ENCODE assay signal across 8 mouse cellular contexts in the genomic region with DNA sequence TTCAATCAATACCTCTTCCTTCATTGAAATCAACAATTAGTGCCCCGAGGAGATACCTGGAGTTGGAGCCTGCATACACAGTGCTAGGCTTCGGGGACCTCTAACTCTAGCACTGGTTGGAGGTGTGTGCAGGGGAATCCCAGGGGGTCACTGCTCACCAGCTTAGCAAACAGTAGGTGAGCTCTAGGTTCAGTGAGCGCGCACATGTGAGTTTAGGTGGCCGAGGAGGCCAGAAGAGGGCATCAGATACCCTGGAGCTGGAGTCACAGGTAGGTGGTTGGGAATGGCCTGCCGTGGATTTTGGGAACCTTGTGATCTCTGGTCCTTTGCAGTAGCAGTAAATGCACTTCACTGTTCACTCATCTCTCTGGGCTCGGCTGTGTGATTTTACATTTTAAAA. TPM values are rescaled to one million over a fixed set of nuclear protein-coding genes. Genes with fewer than 3 reads are reported as not detected.
A peak's percentile ranks its signal among the peaks of the same experiment; 100 is the strongest.
DNase-seq lines count a peak whose midpoint lies in the region; ATAC-seq and TF ChIP-seq lines count a peak whose summit lies in the region.

No protein-coding gene starts in this region.

- H3K27me3 ChIP-seq in spleen, adult 2 months (ENCODE audit: control insufficient read depth, insufficient read depth, low read length), result no peaks in the 10 kb centered on the region
- H3K27me3 ChIP-seq in kidney, embryonic 16.5 days (ENCODE audit: insufficient read depth, low read length), result no peaks in the 10 kb centered on the region
- no peaks in the 10 kb centered on the region for H3K27me3 ChIP-seq in neural tube, embryonic 14.5 days (ENCODE audit: control insufficient read depth, insufficient read depth, low read length)

- H3K4me2 ChIP-seq in kidney, embryonic 16.5 days (replicated peaks; ENCODE audit: low read depth, low read length), result peak overlapping the region; percentile 67
- H3K4me2 ChIP-seq in neural tube, embryonic 14.5 days (ENCODE audit: low read depth, low read length), result peak overlapping the region; percentile 76; the same call in 1 of the 2 replicates

- 65% methylated on average over 7 of the region's 7 CpGs for WGBS in spleen, adult 2 months
- WGBS in kidney, embryonic 16.5 days, result 78% methylated on average over 7 of the region's 7 CpGs
- 87% methylated on average over 7 of the region's 7 CpGs for WGBS in neural tube, embryonic 14.5 days

- ATAC-seq in kidney, embryonic 16.5 days (ENCODE audit: low FRiP score, low TSS enrichment), result no peak
- no peak for ATAC-seq in neural tube, embryonic 14.5 days (ENCODE audit: low read depth)

- H3K27ac ChIP-seq in spleen, adult 2 months (ENCODE audit: insufficient read depth, low read length), result peak overlapping the region; percentile 49
- no peak overlapping the region for H3K27ac ChIP-seq in kidney, embryonic 16.5 days (ENCODE audit: low read length)
- H3K27ac ChIP-seq in neural tube, embryonic 14.5 days (ENCODE audit: low read depth, low read length), result no peak overlapping the region

- H3K4me1 ChIP-seq in spleen, adult 2 months (ENCODE audit: control insufficient read depth, insufficient read depth, insufficient read length), result peaks cover 19% of the 10 kb centered on the region
- H3K4me1 ChIP-seq in kidney, embryonic 16.5 days (ENCODE audit: insufficient read depth, low read length), result peaks cover 21% of the 10 kb centered on the region
- peaks cover 15% of the 10 kb centered on the region for H3K4me1 ChIP-seq in neural tube, embryonic 14.5 days (ENCODE audit: control insufficient read depth, insufficient read depth, low read length)

- peak overlapping the region; percentile 16; the same call in 1 of the 2 replicates for H3K4me3 ChIP-seq in spleen, adult 2 months (ENCODE audit: extremely low read depth, insufficient read depth, insufficient read length)
- H3K4me3 ChIP-seq in kidney, embryonic 16.5 days (ENCODE audit: low read length), result peak overlapping the region; percentile 90; the same call in 1 of the 2 replicates
- H3K4me3 ChIP-seq in neural tube, embryonic 14.5 days (ENCODE audit: low read depth, low read length), result no peak overlapping the region

- no peak for TF ChIP-seq CTCF in spleen, adult 2 months (IDR thresholded peaks at IDR 0.05; ENCODE audit: extremely low read depth, insufficient read depth, insufficient read length, insufficient replicate concordance)

- DNase-seq in adrenal gland, postnatal 14 days, result peak; percentile 8
- no peak for DNase-seq in adrenal gland, postnatal 10 days
- peak in 1 of 2 experiments; percentile 15 for DNase-seq in spleen, adult 2 months (ENCODE audit: low read depth in 1 of 2, low spot score in 2 of 2)
- DNase-seq in spleen, postnatal 14 days (ENCODE audit: low spot score in 2 of 2), result no peak
- DNase-seq in left cerebral cortex, adult 9 months (ENCODE audit: low spot score in 2 of 2), result no peak
- DNase-seq in Muller cell, postnatal 12 days (ENCODE audit: inconsistent ontology term), result no peak

- peaks cover 5% of the 10 kb centered on the region for H3K36me3 ChIP-seq in spleen, adult 2 months (ENCODE audit: control insufficient read depth, insufficient read depth, low read length)
- H3K36me3 ChIP-seq in kidney, embryonic 16.5 days (ENCODE audit: insufficient read depth, low read length), result peaks cover 4% of the 10 kb centered on the region; the same call in 1 of the 2 replicates
- no peaks in the 10 kb centered on the region for H3K36me3 ChIP-seq in neural tube, embryonic 14.5 days (ENCODE audit: control insufficient read depth, insufficient read depth, low read length)

- H3K9ac ChIP-seq in kidney, embryonic 16.5 days (replicated peaks; ENCODE audit: low read length), result no peak overlapping the region
- H3K9ac ChIP-seq in neural tube, embryonic 14.5 days (replicated peaks; ENCODE audit: low read depth, low read length), result no peak overlapping the region

- no peaks in the 10 kb centered on the region for H3K9me3 ChIP-seq in kidney, embryonic 16.5 days (ENCODE audit: low read length)
- no peaks in the 10 kb centered on the region for H3K9me3 ChIP-seq in neural tube, embryonic 14.5 days (ENCODE audit: control insufficient read depth, low read length)

- no peak for TF ChIP-seq POLR2A in spleen, adult 2 months (IDR thresholded peaks at IDR 0.05; ENCODE audit: low read depth, low read length)

RNA-seq across cellular contexts. Expression of gene Mia2, which starts 37.3 kb away (rescaled TPM):
- 87.4 and 106 TPM in 2 replicates for total RNA-seq in adrenal gland, postnatal 14 days (2021)
- 10 to 100 TPM; 86.8 to 88.6 TPM for total RNA-seq in adrenal gland, postnatal 10 days (2021)
- polyA plus RNA-seq in spleen, adult 2 months (2012; rRNA removed), result 16.5 and 18.9 TPM in 2 replicates
- polyA plus RNA-seq in kidney, embryonic 16.5 days (2015; fragmentation: Nextera tagmentation; extraction: Ambion mirVana), result 68.5 and 72.8 TPM in 2 replicates
- 38.9 and 41.4 TPM in 2 replicates for polyA plus RNA-seq in neural tube, embryonic 14.5 days (2014; fragmentation: Nextera tagmentation; extraction: Ambion mirVana)
